Mouse (Mus musculus) heart, adult 2 months (tissue): ENCODE measurements around the gene Wasl. TPM values are rescaled to one million over a fixed set of nuclear protein-coding genes. Genes with fewer than 3 reads are reported as not detected.

ENCODE experiments used
- DNase-seq, 2 experiments: peaks; one replicate each; pipeline ENCODE4 v3.0.0; 2021
- H3K27ac ChIP-seq: fragments of 200-600 bp; 2 replicates; pipeline ENCODE4 v1.8.1; 2022
- H3K27me3 ChIP-seq: fragments of 200-500 bp; 2 replicates; pipeline ENCODE4 v1.6.1; 2012; ENCODE audit warnings: mild to moderate bottlenecking, low read length, inconsistent platforms, mixed read lengths; ENCODE audit not compliant: control insufficient read depth, insufficient read depth
- H3K36me3 ChIP-seq: fragments of 200-500 bp; 2 replicates; pipeline ENCODE4 v1.6.1; 2012; ENCODE audit warnings: low read length, inconsistent platforms; ENCODE audit not compliant: control insufficient read depth, insufficient read depth
- H3K4me1 ChIP-seq: fragments of 200-500 bp; 2 replicates; pipeline ENCODE4 v1.6.1; 2011; ENCODE audit warnings: low read length; ENCODE audit not compliant: control insufficient read depth, insufficient read depth
- H3K4me3 ChIP-seq: fragments of 200-600 bp; 2 replicates; pipeline ENCODE4 v1.8.1; 2022
- H3K79me2 ChIP-seq: fragments of 200-500 bp; replicated peaks from 2 replicates; pipeline ENCODE4 v1.6.1; 2012; ENCODE audit warnings: mild to moderate bottlenecking, inconsistent platforms, low read length, moderate library complexity, mixed read lengths; ENCODE audit not compliant: control insufficient read depth, insufficient read depth
- H3K9ac ChIP-seq: fragments of 200-500 bp; 2 replicates; pipeline ENCODE4 v1.6.1; 2012; ENCODE audit warnings: low read depth, mild to moderate bottlenecking, control low read depth, inconsistent platforms, low read length, mixed read lengths
- CTCF ChIP-seq: fragments of 200-600 bp; IDR thresholded peaks from 2 replicates; pipeline ENCODE4 v1.8.1; 2022; ENCODE audit warnings: antibody characterized with exemption, mild to moderate bottlenecking, moderate library complexity
- EP300 ChIP-seq: fragments of 200-500 bp; IDR thresholded peaks from 2 replicates; pipeline ENCODE4 v1.6.1; 2011; ENCODE audit warnings: low read depth, low read length, control low read depth; ENCODE audit not compliant: insufficient read depth
- POLR2A ChIP-seq: fragments of 200-500 bp; IDR thresholded peaks from 2 replicates; pipeline ENCODE4 v1.6.1; 2011; ENCODE audit warnings: mild to moderate bottlenecking, low read depth, low read length, control low read depth; ENCODE audit not compliant: insufficient read depth
- WGBS: fragments of 180-500 bp; shearing (Covaris S2); methylation state at CpG from one replicate; pipeline ENCODE4 v1.1.7; 2018; 5-methylcytosine and 5-hydroxymethylcytosine counted together
- intact Hi-C: fragments of 180-260 bp; cut with DNase I; formaldehyde crosslinking; loops from one replicate; pipeline ENCODE4 v1.15.1; 2025
- polyA plus RNA-seq: library from polyadenylated mRNA; depleted of rRNA; stranded (reverse); fragments of >200 nt; gene quantifications from 2 replicates; pipeline ENCODE4 v1.2.3, GENCODE M21; 2012
- total RNA-seq, 2 experiments: library from RNA; stranded (reverse); gene quantifications; 2 replicates each; pipeline ENCODE4 v1.2.3; 2021

Gene Wasl
- total and polyA plus RNA-seq, 3 experiments = 11.5 to 28.3 (median 27.8) TPM

GRCm38 (mm10) chr6:24610358-24610757 lies 54.5 kb downstream of the Wasl start:
- TF ChIP-seq POLR2A (no peak), CTCF (no peak), EP300 (no peak)
- peaks cover 52% of the 10 kb centered on the region for H3K36me3 ChIP-seq
- no peak overlapping the region for H3K9ac ChIP-seq
- H3K27me3 ChIP-seq = no peaks in the 10 kb centered on the region
- H3K4me1 ChIP-seq = peaks cover 6% of the 10 kb centered on the region
- no peaks in the 10 kb centered on the region for H3K79me2 ChIP-seq
- no peak for DNase-seq
- intact Hi-C loops = no loop called here
- WGBS = 65% methylated on average over 4 of the region's 4 CpGs
- no peak overlapping the region for H3K4me3 ChIP-seq
- H3K27ac ChIP-seq = peak overlapping the region; percentile 83

- Histone ChIP-seq H3K9ac (no peak overlapping the region), H3K79me2 (no peaks in the 10 kb centered on the region), H3K4me1 (peaks cover 6% of the 10 kb centered on the region), H3K27ac (peak overlapping the region; percentile 83), H3K36me3 (peaks cover 50% of the 10 kb centered on the region), H3K27me3 (no peaks in the 10 kb centered on the region), H3K4me3 (no peak overlapping the region)
- WGBS = 42% methylated on average over 4 of the region's 4 CpGs
- intact Hi-C loops = no loop called here
- TF ChIP-seq POLR2A (no peak), EP300 (no peak), CTCF (no peak)
- no peak for DNase-seq
Measured at GRCm38 (mm10) chr6:24609531-24609930, 55.3 kb downstream of the Wasl start.

- TF ChIP-seq POLR2A = peak; percentile 56
- no peak for TF ChIP-seq CTCF
- TF ChIP-seq EP300 = peak; percentile 88
- intact Hi-C loops = no loop called here
Measured at GRCm38 (mm10) chr6:24608682-24609081, 56.1 kb downstream of the Wasl start.

GRCm38 (mm10) chr6:24608129-24608528 lies 56.7 kb downstream of the Wasl start:
- intact Hi-C loops = no loop called here
- Histone ChIP-seq H3K36me3 (peaks cover 46% of the 10 kb centered on the region), H3K9ac (no peak overlapping the region), H3K27ac (peak overlapping the region; percentile 34; the same call in 1 of the 2 replicates), H3K27me3 (no peaks in the 10 kb centered on the region), H3K4me1 (peaks cover 3% of the 10 kb centered on the region), H3K79me2 (no peaks in the 10 kb centered on the region), H3K4me3 (no peak overlapping the region)
- 52% methylated on average over 4 of the region's 4 CpGs for WGBS
- TF ChIP-seq POLR2A = peak; percentile 55
- TF ChIP-seq CTCF = no peak
- TF ChIP-seq EP300 = peak; percentile 69; the same call in 1 of the 2 replicates
- DNase-seq = no peak

More at GRCm38 (mm10) chr6:24608682-24609081, 56.1 kb downstream of the Wasl start:
- peak overlapping the region; percentile 83; the same call in 1 of the 2 replicates for H3K27ac ChIP-seq
- H3K4me3 ChIP-seq = no peak overlapping the region
- no peak overlapping the region for H3K9ac ChIP-seq
- WGBS = 76% methylated on average over 3 of the region's 3 CpGs
- no peaks in the 10 kb centered on the region for H3K27me3 ChIP-seq
- H3K4me1 ChIP-seq = peaks cover 6% of the 10 kb centered on the region
- H3K36me3 ChIP-seq = peaks cover 49% of the 10 kb centered on the region
- H3K79me2 ChIP-seq = no peaks in the 10 kb centered on the region
- no peak for DNase-seq

GRCm38 (mm10) chr6:24607531-24607930 lies 57.3 kb downstream of the Wasl start:
- H3K27ac ChIP-seq = peak overlapping the region; percentile 1; the same call in 1 of the 2 replicates
- DNase-seq = no peak
- H3K27me3 ChIP-seq = no peaks in the 10 kb centered on the region
- intact Hi-C loops = no loop called here
- H3K9ac ChIP-seq = no peak overlapping the region
- H3K79me2 ChIP-seq = no peaks in the 10 kb centered on the region
- peaks cover 46% of the 10 kb centered on the region for H3K36me3 ChIP-seq
- WGBS = 71% methylated on average over 15 of the region's 15 CpGs
- no peak overlapping the region for H3K4me3 ChIP-seq
- H3K4me1 ChIP-seq = peaks cover 3% of the 10 kb centered on the region
- TF ChIP-seq EP300 (peak; percentile 73), POLR2A (peak; percentile 57; the same call in 1 of the 2 replicates), CTCF (no peak)

GRCm38 (mm10) chr6:24606512-24606911 lies 58.3 kb downstream of the Wasl start:
- 0 out of 2 replicates have a peak overlapping the region, but pooled peaks have one; percentile 11 for H3K9ac ChIP-seq
- intact Hi-C loops = no loop called here
- no peak overlapping the region for H3K4me3 ChIP-seq
- H3K79me2 ChIP-seq = no peaks in the 10 kb centered on the region
- TF ChIP-seq EP300 (peak; percentile 73), CTCF (peak; percentile 59), POLR2A (peak; percentile 69)
- no peak for DNase-seq
- peak overlapping the region; percentile 1 for H3K27ac ChIP-seq
- peaks cover 6% of the 10 kb centered on the region for H3K4me1 ChIP-seq
- 54% methylated on average over 10 of the region's 10 CpGs for WGBS
- peaks cover 46% of the 10 kb centered on the region for H3K36me3 ChIP-seq
- H3K27me3 ChIP-seq = no peaks in the 10 kb centered on the region
